Mouse (Mus musculus) stomach, embryonic 14.5 days (tissue): ENCODE data around the gene Frmpd4. TPM values are rescaled to one million over a fixed set of nuclear protein-coding genes. Genes with fewer than 3 reads are reported as not detected.

Experiments used
- ATAC-seq: fragments of 200-750 bp; cut with Nextera tagmentation; 2 replicates; pipeline ENCODE4 v1.8.0; 2017; ENCODE audit warnings: low read depth, moderate TSS enrichment; ENCODE audit not compliant: insufficient number of reproducible peaks, insufficient read depth, low FRiP score
- H3K27ac ChIP-seq: fragments of 300-500 bp; sonication (generic); 2 replicates; pipeline ENCODE4 v1.5.1; 2014; ENCODE audit warnings: mild to moderate bottlenecking, low read length, moderate library complexity, mixed read lengths
- H3K27me3 ChIP-seq: fragments of 300-500 bp; sonication (generic); 2 replicates; pipeline ENCODE4 v1.6.1; 2014; ENCODE audit warnings: low read length, control low read depth, mixed read lengths; ENCODE audit not compliant: control insufficient read depth, insufficient read depth
- H3K36me3 ChIP-seq: fragments of 300-500 bp; sonication (generic); 2 replicates; pipeline ENCODE4 v1.6.1; 2014; ENCODE audit warnings: mild to moderate bottlenecking, control low read depth, low read length, moderate library complexity, mixed read lengths; ENCODE audit not compliant: control insufficient read depth, insufficient read depth
- H3K4me1 ChIP-seq: fragments of 300-500 bp; sonication (generic); 2 replicates; pipeline ENCODE4 v1.6.1; 2014; ENCODE audit warnings: low read length, control low read depth, mixed read lengths; ENCODE audit not compliant: control insufficient read depth, insufficient read depth
- H3K4me2 ChIP-seq: fragments of 300-500 bp; sonication (generic); replicated peaks from 2 replicates; pipeline ENCODE4 v1.6.1; 2014; ENCODE audit warnings: low read depth, low read length, control low read depth
- H3K4me3 ChIP-seq: fragments of 300-500 bp; sonication (generic); 2 replicates; pipeline ENCODE4 v1.5.1; 2014; ENCODE audit warnings: low read depth, low read length, control low read depth
- H3K9ac ChIP-seq: fragments of 300-500 bp; sonication (generic); replicated peaks from 2 replicates; pipeline ENCODE4 v1.6.1; 2014; ENCODE audit warnings: low read depth, mild to moderate bottlenecking, control low read depth, low read length, moderate library complexity, mixed read lengths
- H3K9me3 ChIP-seq: fragments of 300-500 bp; sonication (generic); 2 replicates; pipeline ENCODE4 v1.6.1; 2016; ENCODE audit warnings: low read depth, low read length, control low read depth; ENCODE audit not compliant: control insufficient read depth
- WGBS: fragments of 180-500 bp; shearing (Covaris S2); extraction: QIAGEN DNeasy Blood & Tissue Kit; methylation state at CpG from one replicate; pipeline ENCODE4 v1.1.7; 2014; 5-methylcytosine and 5-hydroxymethylcytosine counted together
- polyA plus RNA-seq: library from polyadenylated mRNA; unstranded; fragments of >200 nt; fragmentation: Nextera tagmentation; extraction: Ambion mirVana; gene quantifications from 2 replicates; pipeline ENCODE4 v1.2.1, GENCODE M21; 2014

The Frmpd4 gene
- polyA plus RNA-seq, 1 experiment from 2014 or later = 1.0 TPM

GRCm38 (mm10) chrX:168415403-168415802, 161.6 kb downstream of the Frmpd4 start:
- Histone ChIP-seq H3K9me3 (no peaks in the 10 kb centered on the region), H3K27ac (no peak overlapping the region), H3K4me2 (no peak overlapping the region), H3K27me3 (no peaks in the 10 kb centered on the region), H3K4me3 (no peak overlapping the region), H3K9ac (no peak overlapping the region), H3K4me1 (no peaks in the 10 kb centered on the region), H3K36me3 (no peaks in the 10 kb centered on the region)
- 28% methylated on average over 3 of the region's 3 CpGs for WGBS
- no peak for ATAC-seq

GRCm38 (mm10) chrX:168403512-168403911, 173.5 kb downstream of the Frmpd4 start:
- Histone ChIP-seq H3K4me3 (no peak overlapping the region), H3K9ac (no peak overlapping the region), H3K36me3 (no peaks in the 10 kb centered on the region), H3K4me2 (no peak overlapping the region), H3K27me3 (no peaks in the 10 kb centered on the region), H3K4me1 (no peaks in the 10 kb centered on the region), H3K9me3 (no peaks in the 10 kb centered on the region), H3K27ac (no peak overlapping the region)
- no peak for ATAC-seq
- 91% methylated on average over 2 of the region's 2 CpGs for WGBS

- Histone ChIP-seq H3K27me3 (no peaks in the 10 kb centered on the region), H3K4me1 (no peaks in the 10 kb centered on the region), H3K27ac (no peak overlapping the region), H3K9ac (no peak overlapping the region), H3K4me3 (no peak overlapping the region), H3K36me3 (no peaks in the 10 kb centered on the region), H3K4me2 (no peak overlapping the region), H3K9me3 (no peaks in the 10 kb centered on the region)
- ATAC-seq = no peak
- 91% methylated on average over 2 of the region's 2 CpGs for WGBS
These were observed 226.6 kb downstream of the Frmpd4 start for GRCm38 (mm10) chrX:168350431-168350830.

- Histone ChIP-seq H3K27ac (no peak overlapping the region), H3K9me3 (no peaks in the 10 kb centered on the region), H3K36me3 (no peaks in the 10 kb centered on the region), H3K4me3 (no peak overlapping the region), H3K4me1 (no peaks in the 10 kb centered on the region), H3K4me2 (no peak overlapping the region), H3K27me3 (no peaks in the 10 kb centered on the region), H3K9ac (no peak overlapping the region)
- 75% methylated on average over 5 of the region's 5 CpGs for WGBS
- no peak for ATAC-seq
These were observed 227.5 kb downstream of the Frmpd4 start for GRCm38 (mm10) chrX:168349320-168350225.

GRCm38 (mm10) chrX:168338212-168338611, 238.8 kb downstream of the Frmpd4 start:
- no peaks in the 10 kb centered on the region for H3K4me1 ChIP-seq
- no peak overlapping the region for H3K27ac ChIP-seq
- H3K27me3 ChIP-seq = no peaks in the 10 kb centered on the region
- no peaks in the 10 kb centered on the region for H3K36me3 ChIP-seq
- H3K4me2 ChIP-seq = no peak overlapping the region
- no peaks in the 10 kb centered on the region for H3K9me3 ChIP-seq
- no peak overlapping the region for H3K9ac ChIP-seq
- ATAC-seq = no peak
- H3K4me3 ChIP-seq = no peak overlapping the region

GRCm38 (mm10) chrX:168325161-168325560, 251.9 kb downstream of the Frmpd4 start:
- 74% methylated on average over 3 of the region's 3 CpGs for WGBS
- no peak overlapping the region for H3K4me3 ChIP-seq
- ATAC-seq = no peak

GRCm38 (mm10) chrX:168312158-168312557, 264.9 kb downstream of the Frmpd4 start:
- Histone ChIP-seq H3K27ac (no peak overlapping the region), H3K4me2 (no peak overlapping the region), H3K9me3 (no peaks in the 10 kb centered on the region), H3K27me3 (no peaks in the 10 kb centered on the region), H3K36me3 (no peaks in the 10 kb centered on the region), H3K4me1 (no peaks in the 10 kb centered on the region), H3K4me3 (no peak overlapping the region), H3K9ac (no peak overlapping the region)
- 82% methylated on average over 1 of the region's 1 CpGs for WGBS
- ATAC-seq = no peak

More at GRCm38 (mm10) chrX:168325161-168325560, 251.9 kb downstream of the Frmpd4 start:
- Histone ChIP-seq H3K4me1 (no peaks in the 10 kb centered on the region), H3K9me3 (no peaks in the 10 kb centered on the region), H3K4me2 (no peak overlapping the region), H3K27ac (no peak overlapping the region), H3K27me3 (no peaks in the 10 kb centered on the region), H3K36me3 (no peaks in the 10 kb centered on the region), H3K9ac (no peak overlapping the region)

GRCm38 (mm10) chrX:168310143-168310542, 266.9 kb downstream of the Frmpd4 start:
- WGBS = 0% methylated on average over 1 of the region's 1 CpGs
- no peak overlapping the region for H3K4me3 ChIP-seq

More at GRCm38 (mm10) chrX:168310143-168310542, 266.9 kb downstream of the Frmpd4 start:
- no peak overlapping the region for H3K4me2 ChIP-seq
- no peaks in the 10 kb centered on the region for H3K27me3 ChIP-seq
- no peaks in the 10 kb centered on the region for H3K36me3 ChIP-seq
- no peak overlapping the region for H3K27ac ChIP-seq
- H3K4me1 ChIP-seq = no peaks in the 10 kb centered on the region
- H3K9me3 ChIP-seq = no peaks in the 10 kb centered on the region
- H3K9ac ChIP-seq = no peak overlapping the region
- ATAC-seq = no peak
